Mouse (Mus musculus) limb, embryonic 11.5 days (tissue): Measurements from ENCODE around the gene Pdzd3. TPM values are rescaled to one million over a fixed set of nuclear protein-coding genes. Genes with fewer than 3 reads are reported as not detected.

Experiments used
- ATAC-seq: fragments of 200-750 bp; cut with Nextera tagmentation; 2 replicates; pipeline ENCODE4 v1.8.0; 2017; ENCODE audit warnings: low read depth; ENCODE audit not compliant: insufficient number of reproducible peaks, low FRiP score, low TSS enrichment
- DNase-seq: peaks from one replicate; pipeline ENCODE4 v3.0.0-alpha.2; 2015; ENCODE audit warnings: low spot score
- H3K27ac ChIP-seq: fragments of 300-500 bp; sonication (generic); replicated peaks from 2 replicates; pipeline ENCODE4 v1.5.1; 2014; ENCODE audit warnings: low read depth, mild to moderate bottlenecking, low read length
- H3K27me3 ChIP-seq: fragments of 300-500 bp; sonication (generic); 2 replicates; pipeline ENCODE4 v1.6.1; 2014; ENCODE audit warnings: mild to moderate bottlenecking, low read length, mixed read lengths; ENCODE audit not compliant: control insufficient read depth, insufficient read depth
- H3K36me3 ChIP-seq: fragments of 300-500 bp; sonication (generic); 2 replicates; pipeline ENCODE4 v1.6.1; 2014; ENCODE audit warnings: mild to moderate bottlenecking, low read length, moderate library complexity, mixed read lengths; ENCODE audit not compliant: control insufficient read depth, insufficient read depth
- H3K4me1 ChIP-seq: fragments of 300-500 bp; sonication (generic); 2 replicates; pipeline ENCODE4 v1.6.1; 2014; ENCODE audit warnings: low read length, mixed read lengths; ENCODE audit not compliant: control insufficient read depth, insufficient read depth
- H3K4me2 ChIP-seq: fragments of 300-500 bp; sonication (generic); 2 replicates; pipeline ENCODE4 v1.6.1; 2014; ENCODE audit warnings: low read depth, mild to moderate bottlenecking, moderate library complexity; ENCODE audit not compliant: severe bottlenecking
- H3K4me3 ChIP-seq: fragments of 300-500 bp; sonication (generic); 2 replicates; pipeline ENCODE4 v1.5.1; 2014; ENCODE audit warnings: low read depth, low read length
- H3K9ac ChIP-seq: fragments of 300-500 bp; sonication (generic); 2 replicates; pipeline ENCODE4 v1.6.1; 2014; ENCODE audit warnings: mild to moderate bottlenecking, low read length
- H3K9me3 ChIP-seq: fragments of 300-500 bp; sonication (generic); 2 replicates; pipeline ENCODE4 v1.6.1; 2016; ENCODE audit warnings: low read length; ENCODE audit not compliant: control insufficient read depth
- WGBS: fragments of 180-500 bp; shearing (Covaris S2); extraction: QIAGEN DNeasy Blood & Tissue Kit; methylation state at CpG from one replicate; pipeline ENCODE4 v1.1.7; 2014; 5-methylcytosine and 5-hydroxymethylcytosine counted together
- polyA plus RNA-seq: library from polyadenylated mRNA; unstranded; fragments of >200 nt; fragmentation: Nextera tagmentation; extraction: Ambion mirVana; gene quantifications from 2 replicates; pipeline ENCODE4 v1.2.1, GENCODE M21; 2014

Pdzd3 gene
- polyA plus RNA-seq, 1 experiment from 2014 or later = 0.08 TPM

- WGBS = 68% methylated on average over 2 of the region's 2 CpGs
Measured at GRCm38 (mm10) chr9:44243621-44244020, 7.7 kb downstream of the Pdzd3 start.

GRCm38 (mm10) chr9:44241418-44241817 lies 9.9 kb downstream of the Pdzd3 start:
- H3K27me3 ChIP-seq = no peaks in the 10 kb centered on the region
- H3K9ac ChIP-seq = no peak overlapping the region
- H3K27ac ChIP-seq = no peak overlapping the region
- no peaks in the 10 kb centered on the region for H3K9me3 ChIP-seq
- H3K4me2 ChIP-seq = no peak overlapping the region
- no peak overlapping the region for H3K4me3 ChIP-seq
- H3K36me3 ChIP-seq = no peaks in the 10 kb centered on the region
- ATAC-seq = no peak
- 67% methylated on average over 9 of the region's 9 CpGs for WGBS
- DNase-seq = no peak
- H3K4me1 ChIP-seq = no peaks in the 10 kb centered on the region

More at GRCm38 (mm10) chr9:44243621-44244020, 7.7 kb downstream of the Pdzd3 start:
- no peak overlapping the region for H3K4me3 ChIP-seq
- no peak for DNase-seq
- H3K9ac ChIP-seq = no peak overlapping the region
- no peak overlapping the region for H3K4me2 ChIP-seq
- no peaks in the 10 kb centered on the region for H3K27me3 ChIP-seq
- no peak for ATAC-seq
- no peaks in the 10 kb centered on the region for H3K4me1 ChIP-seq
- H3K9me3 ChIP-seq = no peaks in the 10 kb centered on the region
- no peaks in the 10 kb centered on the region for H3K36me3 ChIP-seq
- no peak overlapping the region for H3K27ac ChIP-seq

GRCm38 (mm10) chr9:44240911-44241310 lies 10.4 kb downstream of the Pdzd3 start:
- H3K9ac ChIP-seq = no peak overlapping the region
- 65% methylated on average over 5 of the region's 5 CpGs for WGBS
- no peaks in the 10 kb centered on the region for H3K36me3 ChIP-seq
- H3K9me3 ChIP-seq = no peaks in the 10 kb centered on the region
- no peak for ATAC-seq
- DNase-seq = no peak
- no peak overlapping the region for H3K4me3 ChIP-seq
- no peak overlapping the region for H3K27ac ChIP-seq
- no peaks in the 10 kb centered on the region for H3K4me1 ChIP-seq
- H3K27me3 ChIP-seq = no peaks in the 10 kb centered on the region
- no peak overlapping the region for H3K4me2 ChIP-seq

GRCm38 (mm10) chr9:44240399-44240798 lies 10.9 kb downstream of the Pdzd3 start, which contains the start of gene Ccdc153:
Gene Ccdc153 (plus strand): TSS chr9:44240676.
- DNase-seq (no peak), ATAC-seq (no peak)
- Histone ChIP-seq H3K27ac (no peak within 1 kb of the TSS), H3K36me3 (no peaks in the 10 kb centered on the region), H3K9ac (no peak within 1 kb of the TSS), H3K4me1 (no peaks in the 10 kb centered on the region), H3K4me3 (no peak within 1 kb of the TSS), H3K9me3 (no peaks in the 10 kb centered on the region), H3K27me3 (no peaks in the 10 kb centered on the region), H3K4me2 (no peak within 1 kb of the TSS)
- WGBS = 55% methylated on average over 2 of the region's 2 CpGs

GRCm38 (mm10) chr9:44239447-44239846 lies 11.8 kb downstream of the Pdzd3 start:
- no peaks in the 10 kb centered on the region for H3K27me3 ChIP-seq
- H3K4me2 ChIP-seq = no peak overlapping the region
- H3K36me3 ChIP-seq = no peaks in the 10 kb centered on the region
- no peaks in the 10 kb centered on the region for H3K9me3 ChIP-seq
- no peak overlapping the region for H3K9ac ChIP-seq
- no peaks in the 10 kb centered on the region for H3K4me1 ChIP-seq
- peak; percentile 81 for DNase-seq
- H3K27ac ChIP-seq = no peak overlapping the region
- no peak overlapping the region for H3K4me3 ChIP-seq
- 12% methylated on average over 5 of the region's 5 CpGs for WGBS
- ATAC-seq = no peak

- ATAC-seq (no peak), DNase-seq (no peak)
- no peaks in the 10 kb centered on the region for H3K27me3 ChIP-seq
- no peaks in the 10 kb centered on the region for H3K9me3 ChIP-seq
- H3K4me2 ChIP-seq = no peak overlapping the region
- no peak overlapping the region for H3K9ac ChIP-seq
- H3K4me1 ChIP-seq = no peaks in the 10 kb centered on the region
- WGBS = 78% methylated on average over 17 of the region's 17 CpGs
- no peaks in the 10 kb centered on the region for H3K36me3 ChIP-seq
- no peak overlapping the region for H3K4me3 ChIP-seq
- H3K27ac ChIP-seq = no peak overlapping the region
Measured at GRCm38 (mm10) chr9:44238501-44239190, 12.6 kb downstream of the Pdzd3 start.

GRCm38 (mm10) chr9:44237128-44237527 lies 14.1 kb downstream of the Pdzd3 start:
- H3K9ac ChIP-seq = no peak overlapping the region
- H3K27ac ChIP-seq = no peak overlapping the region
- no peak for ATAC-seq
- H3K9me3 ChIP-seq = no peaks in the 10 kb centered on the region
- H3K4me2 ChIP-seq = no peak overlapping the region
- DNase-seq = peak; percentile 34
- H3K4me3 ChIP-seq = no peak overlapping the region
- no peaks in the 10 kb centered on the region for H3K27me3 ChIP-seq
- H3K36me3 ChIP-seq = no peaks in the 10 kb centered on the region
- WGBS = 66% methylated on average over 4 of the region's 4 CpGs
- H3K4me1 ChIP-seq = peaks cover 3% of the 10 kb centered on the region; the same call in 1 of the 2 replicates

GRCm38 (mm10) chr9:44236601-44237000 lies 14.7 kb downstream of the Pdzd3 start:
- DNase-seq (no peak), ATAC-seq (no peak)
- H3K27me3 ChIP-seq = no peaks in the 10 kb centered on the region
- WGBS = 73% methylated on average over 4 of the region's 4 CpGs
- no peak overlapping the region for H3K4me2 ChIP-seq
- no peak overlapping the region for H3K4me3 ChIP-seq
- no peak overlapping the region for H3K27ac ChIP-seq
- peaks cover 7% of the 10 kb centered on the region; the same call in 1 of the 2 replicates for H3K4me1 ChIP-seq
- H3K9ac ChIP-seq = no peak overlapping the region
- H3K9me3 ChIP-seq = no peaks in the 10 kb centered on the region
- no peaks in the 10 kb centered on the region for H3K36me3 ChIP-seq
